In genomic region chr3:134105567-134105966, GRCm38 (mm10) we compare ENCODE assay signal across 32 mouse cellular contexts.
DNase-seq lines count a peak whose midpoint lies in the region; ATAC-seq lines count a peak whose summit lies in the region.
"Had no signal": no experiment of that assay in that cellular context is flagged by ENCODE, and none has a peak within 500 bp of the region (broad histone marks: within the 10 kb centered on the region; RNA-seq: fewer than 3 reads in every experiment).

No protein-coding gene starts in this region.

- H3K27ac ChIP-seq in kidney, embryonic 14.5 days (ENCODE audit: low read depth, low read length): no peak overlapping the region
- H3K27ac ChIP-seq in neural tube, embryonic 12.5 days: no peak overlapping the region
- H3K27ac ChIP-seq: forebrain, embryonic 13.5 days; gastrocnemius, adult 2 months; hindbrain, embryonic 13.5 days; limb, embryonic 10.5 days; limb, embryonic 15.5 days; liver, embryonic 13.5 days; midbrain, embryonic 12.5 days had no signal

- H3K9me3 ChIP-seq in kidney, embryonic 14.5 days (ENCODE audit: control insufficient read depth, low read length): no peaks in the 10 kb centered on the region
- H3K9me3 ChIP-seq in neural tube, embryonic 12.5 days: no peaks in the 10 kb centered on the region
- H3K9me3 ChIP-seq: forebrain, embryonic 13.5 days; hindbrain, embryonic 13.5 days; limb, embryonic 10.5 days; limb, embryonic 15.5 days; liver, embryonic 13.5 days; megakaryocyte, embryonic 14.5 days; midbrain, embryonic 12.5 days had no signal

- no peaks in the 10 kb centered on the region for H3K4me1 ChIP-seq in kidney, embryonic 14.5 days (ENCODE audit: control insufficient read depth, insufficient read depth, low read length)
- no peaks in the 10 kb centered on the region for H3K4me1 ChIP-seq in neural tube, embryonic 12.5 days
- H3K4me1 ChIP-seq: hindbrain, embryonic 13.5 days; limb, embryonic 10.5 days; limb, embryonic 15.5 days; liver, embryonic 13.5 days; megakaryocyte, embryonic 14.5 days; midbrain, embryonic 12.5 days had no signal

- 35% methylated on average over 3 of the region's 3 CpGs for WGBS in kidney, embryonic 14.5 days
- 42% methylated on average over 3 of the region's 3 CpGs for WGBS in neural tube, embryonic 12.5 days

- H3K4me2 ChIP-seq in kidney, embryonic 14.5 days (replicated peaks; ENCODE audit: low read depth, low read length): no peak overlapping the region
- no peak overlapping the region for H3K4me2 ChIP-seq in neural tube, embryonic 12.5 days (replicated peaks)
- H3K4me2 ChIP-seq: forebrain, embryonic 13.5 days; heart, embryonic 11.5 days; hindbrain, embryonic 13.5 days; limb, embryonic 15.5 days; liver, embryonic 13.5 days; midbrain, embryonic 12.5 days had no signal

- peak; percentile 11 for DNase-seq in adrenal gland, adult 2 months
- no peak for DNase-seq in adrenal gland, postnatal 25 days
- no peak for DNase-seq in kidney, postnatal 36 days
- no peak for DNase-seq in neural tube, embryonic 10.5 days (ENCODE audit: extremely low spot score, low spot score)
- DNase-seq in ovary, postnatal 14 days (ENCODE audit: low spot score): no peak
- DNase-seq: cerebellum, adult 18-20 months; cerebellum, postnatal 10 days; gastrocnemius, adult 2 months; gastrocnemius, postnatal 36 days; heart, adult 18-20 months; heart, postnatal 36 days; kidney, adult 2 months; layer of hippocampus, adult 9-11 months; liver, embryonic 13.5 days; lung, adult 18-20 months; lung, postnatal 4 days; right cerebral cortex, adult 18-20 months; right cerebral cortex, postnatal 4 days; thymus, postnatal 14 days had no signal

- H3K36me3 ChIP-seq in kidney, embryonic 14.5 days (ENCODE audit: control insufficient read depth, insufficient read depth, low read length): no peaks in the 10 kb centered on the region
- no peaks in the 10 kb centered on the region for H3K36me3 ChIP-seq in neural tube, embryonic 12.5 days
- H3K36me3 ChIP-seq: hindbrain, embryonic 13.5 days; limb, embryonic 10.5 days; limb, embryonic 15.5 days; liver, embryonic 13.5 days; midbrain, embryonic 12.5 days had no signal

- ATAC-seq in kidney, embryonic 14.5 days (ENCODE audit: low FRiP score, low TSS enrichment): peak; percentile 65
- 0 out of 2 replicates have a peak, but pooled peaks have one; percentile 44 for ATAC-seq in neural tube, embryonic 12.5 days (ENCODE audit: low FRiP score, low read depth)
- ATAC-seq: forebrain, embryonic 13.5 days; lung, postnatal 0 days had no signal

- H3K9ac ChIP-seq in kidney, embryonic 14.5 days (ENCODE audit: low read depth, low read length): no peak overlapping the region
- H3K9ac ChIP-seq in neural tube, embryonic 12.5 days: no peak overlapping the region
- H3K9ac ChIP-seq: forebrain, embryonic 13.5 days; hindbrain, embryonic 13.5 days; limb, embryonic 15.5 days; liver, embryonic 13.5 days; midbrain, embryonic 12.5 days had no signal

- H3K4me3 ChIP-seq in kidney, embryonic 14.5 days (ENCODE audit: low read length): no peak overlapping the region
- no peak overlapping the region for H3K4me3 ChIP-seq in neural tube, embryonic 12.5 days
- H3K4me3 ChIP-seq: erythroblast, embryonic 14.5 days; forebrain, embryonic 13.5 days; gastrocnemius, adult 2 months; hindbrain, embryonic 13.5 days; limb, embryonic 10.5 days; limb, embryonic 15.5 days; liver, embryonic 13.5 days; megakaryocyte, embryonic 14.5 days; midbrain, embryonic 12.5 days; myocyte had no signal

- no peaks in the 10 kb centered on the region for H3K27me3 ChIP-seq in kidney, embryonic 14.5 days (ENCODE audit: control insufficient read depth, insufficient read depth, low read length)
- no peaks in the 10 kb centered on the region; the same call in 1 of the 2 replicates for H3K27me3 ChIP-seq in neural tube, embryonic 12.5 days (replicated peaks)
- H3K27me3 ChIP-seq: CH12.LX; forebrain, embryonic 13.5 days; hindbrain, embryonic 13.5 days; limb, embryonic 15.5 days; liver, embryonic 13.5 days; megakaryocyte, embryonic 14.5 days; midbrain, embryonic 12.5 days had no signal
